Mouse (Mus musculus): ENCODE results near the gene Gm13304.
"Not testable (repeated sequence)": the region's sequence is repeated elsewhere in the genome, so short reads cannot be mapped to it uniquely, and the experiment has no call there.

Gm13304 gene
- long read RNA-seq, experiment 1, result 0 reads
- long read RNA-seq, experiment 2, partial matches to known transcripts, result 0 of 1 reads
- long read RNA-seq, experiment 2, other reads (novel, unspliced or antisense), result 0 of 1 reads

DNA sequence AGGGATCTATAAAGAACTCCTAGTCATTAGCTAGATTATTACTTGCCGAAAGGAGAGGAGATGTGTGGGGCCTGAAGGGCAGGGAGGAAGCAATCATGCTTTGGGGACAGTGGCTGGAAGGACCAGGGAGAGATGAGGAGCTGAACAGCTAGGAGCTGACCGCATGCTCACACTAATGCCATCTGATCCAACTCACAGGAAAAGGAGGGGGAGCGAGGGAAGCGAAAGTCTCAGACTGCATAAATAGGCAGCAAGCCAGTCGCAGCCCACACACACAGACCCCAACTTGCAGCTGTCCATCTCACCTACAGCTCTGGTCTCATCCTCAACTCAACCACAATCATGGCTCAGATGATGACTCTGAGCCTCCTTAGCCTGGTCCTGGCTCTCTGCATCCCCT is at the start of gene Gm13304:
Gm13304 (plus strand) TSS at position 301 of the 400 bp plus-strand sequence.
- intact Hi-C loops (cut with DNase I), result not testable (repeated sequence)

- intact Hi-C loops (cut with DNase I), result not testable (repeated sequence)
Measured at GRCm38 (mm10) chr4:42090907-42091306, 23.7 kb upstream of the Gm13304 start, which contains the start of gene Gm3893. Gm3893 (plus strand) TSS chr4:42091207.

DNA sequence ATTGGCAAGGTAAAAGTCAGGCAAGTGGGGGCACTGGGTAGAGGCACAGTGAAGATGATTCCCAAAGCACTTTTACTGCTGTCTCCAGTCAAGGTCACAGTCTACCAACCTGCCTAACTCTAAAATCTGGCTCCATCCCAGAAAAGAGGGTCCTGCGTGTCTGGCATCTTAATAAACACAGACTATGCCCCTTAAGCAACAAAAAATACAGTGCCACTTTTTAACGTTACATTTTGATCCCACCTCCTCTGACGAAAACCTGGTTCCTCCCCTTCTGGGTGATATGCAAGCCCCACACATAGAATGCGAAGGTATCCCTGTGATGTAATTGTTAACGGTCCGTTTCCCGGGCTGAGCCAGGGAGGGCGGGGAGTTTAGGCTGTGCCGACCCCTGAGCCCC is 38.5 kb downstream of the Gm13304 start, which contains the start of gene Gm13306:
Gm13306 (plus strand) TSS at position 301 of the 400 bp plus-strand sequence.
- intact Hi-C loops (cut with DNase I), result not testable (repeated sequence)
